Mouse (Mus musculus) limb, embryonic 12.5 days (tissue): ENCODE results near the gene Exosc6. TPM values are rescaled to one million over a fixed set of nuclear protein-coding genes. Genes with fewer than 3 reads are reported as not detected.
"Not testable (repeated sequence)": the region's sequence is repeated elsewhere in the genome, so short reads cannot be mapped to it uniquely, and the experiment has no call there.

Experiments used
- ATAC-seq: fragments of 200-750 bp; cut with Nextera tagmentation; 2 replicates; pipeline ENCODE4 v1.8.0; 2017; ENCODE audit warnings: low read depth, moderate TSS enrichment; ENCODE audit not compliant: insufficient number of reproducible peaks, insufficient read depth, low FRiP score, low TSS enrichment
- H3K27ac ChIP-seq: fragments of 300-500 bp; sonication (generic); 2 replicates; pipeline ENCODE4 v1.5.1; 2016; ENCODE audit warnings: mild to moderate bottlenecking, moderate library complexity
- H3K27me3 ChIP-seq: fragments of 300-500 bp; sonication (generic); 2 replicates; pipeline ENCODE4 v1.6.1; 2016; ENCODE audit warnings: mild to moderate bottlenecking, moderate library complexity
- H3K36me3 ChIP-seq: fragments of 300-500 bp; sonication (generic); 2 replicates; pipeline ENCODE4 v1.6.1; 2016; ENCODE audit warnings: mild to moderate bottlenecking, moderate library complexity
- H3K4me1 ChIP-seq: fragments of 300-500 bp; sonication (generic); replicated peaks from 2 replicates; pipeline ENCODE4 v1.6.1; 2016
- H3K4me2 ChIP-seq: fragments of 300-500 bp; sonication (generic); 2 replicates; pipeline ENCODE4 v1.6.1; 2016; ENCODE audit warnings: mild to moderate bottlenecking, moderate library complexity
- H3K4me3 ChIP-seq: fragments of 300-500 bp; sonication (generic); replicated peaks from 2 replicates; pipeline ENCODE4 v1.5.1; 2016; ENCODE audit warnings: mild to moderate bottlenecking
- H3K9ac ChIP-seq: fragments of 300-500 bp; sonication (generic); replicated peaks from 2 replicates; pipeline ENCODE4 v1.6.1; 2016; ENCODE audit warnings: mild to moderate bottlenecking, moderate library complexity
- H3K9me3 ChIP-seq: fragments of 300-500 bp; sonication (generic); 2 replicates; pipeline ENCODE4 v1.6.1; 2016; ENCODE audit warnings: mild to moderate bottlenecking, moderate library complexity
- WGBS: fragments of 180-500 bp; shearing (Covaris S2); methylation state at CpG from one replicate; pipeline ENCODE4 v1.1.7; 2016; 5-methylcytosine and 5-hydroxymethylcytosine counted together
- microRNA-seq: library from miRNA; unstranded; fragments of <30 nt; microRNA quantifications from one replicate; pipeline ENCODE4, GENCODE M21; 2017
- polyA plus RNA-seq: library from polyadenylated mRNA; unstranded; fragments of >200 nt; fragmentation: Nextera tagmentation; extraction: Ambion mirVana; gene quantifications from 2 replicates; pipeline ENCODE4 v1.2.1, GENCODE M21; 2016

Gene Exosc6
- polyA plus RNA-seq, 1 experiment from 2014 or later: 24.2 TPM

DNA sequence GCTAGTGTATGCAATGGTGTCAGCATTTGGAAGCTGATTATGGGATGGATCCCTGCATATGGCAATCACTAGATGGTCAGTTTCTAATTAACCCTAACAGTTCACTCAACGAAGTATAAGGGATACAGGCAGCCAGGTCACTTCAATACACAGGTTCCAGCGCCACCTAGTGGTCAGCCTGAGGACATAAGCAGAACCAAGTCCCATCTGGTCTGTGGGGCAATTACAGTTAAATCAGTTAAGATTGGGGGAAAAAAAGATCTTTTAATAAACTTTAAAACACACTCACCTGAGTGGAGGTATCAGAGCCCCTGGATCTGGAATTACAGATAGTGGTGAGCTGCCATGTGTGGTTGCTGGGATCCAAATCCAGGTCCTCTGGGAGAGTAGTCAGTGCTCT is 34.0 kb downstream of the Exosc6 start:
- H3K9ac ChIP-seq: no peak overlapping the region
- no peaks in the 10 kb centered on the region for H3K36me3 ChIP-seq
- H3K27ac ChIP-seq: no peak overlapping the region
- no peaks in the 10 kb centered on the region for H3K4me1 ChIP-seq
- no peaks in the 10 kb centered on the region for H3K27me3 ChIP-seq
- H3K9me3 ChIP-seq: no peaks in the 10 kb centered on the region
- H3K4me2 ChIP-seq: no peak overlapping the region
- no peak for ATAC-seq
- WGBS: 0% methylated on average over 2 of the region's 2 CpGs
- no peak overlapping the region for H3K4me3 ChIP-seq

DNA sequence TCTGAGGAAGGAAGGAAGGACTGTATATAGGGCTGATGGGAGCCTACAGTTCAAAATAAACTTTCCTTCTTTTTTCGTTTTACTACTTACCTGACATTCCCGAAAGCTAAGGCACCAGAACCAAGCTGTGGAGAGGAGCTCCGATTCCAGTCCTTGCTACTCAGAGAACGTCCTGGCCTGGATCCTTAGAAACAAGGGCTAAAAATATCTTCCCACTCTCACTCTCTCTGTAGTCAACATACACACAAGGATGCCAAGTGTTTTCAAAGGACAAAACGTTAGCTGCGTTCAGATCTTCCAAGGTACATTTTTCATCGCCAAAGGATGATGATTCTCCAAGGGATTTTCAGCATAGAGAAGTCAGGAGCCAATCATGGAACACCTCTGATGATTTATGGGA is 35.6 kb downstream of the Exosc6 start:
- ATAC-seq: no peak
- no peaks in the 10 kb centered on the region for H3K36me3 ChIP-seq

DNA sequence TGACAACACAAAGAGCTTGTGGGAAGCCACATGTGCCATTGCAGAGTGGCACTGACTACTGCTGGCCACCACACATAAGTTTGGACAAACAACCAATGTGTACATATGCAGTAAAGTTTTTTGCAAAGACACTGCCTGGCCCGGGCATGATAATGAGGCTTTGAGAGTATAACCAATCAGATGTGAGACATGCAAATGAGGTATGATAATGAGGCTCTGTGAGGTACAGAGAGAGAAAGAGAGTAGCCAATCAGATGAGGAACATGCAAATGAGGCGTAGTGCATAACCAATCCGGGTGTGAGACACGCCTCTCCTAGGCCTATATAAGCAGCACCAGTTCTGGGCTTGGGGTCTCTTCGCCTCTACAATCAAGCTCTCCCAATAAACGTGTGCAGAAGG is 36.2 kb downstream of the Exosc6 start, which contains the start of gene Clec18a:
TSS of gene Clec18a (minus strand) at position 101 of the 400 bp plus-strand sequence.
- H3K27ac ChIP-seq, ATAC-seq, H3K4me1 ChIP-seq, H3K4me2 ChIP-seq, H3K4me3 ChIP-seq, H3K36me3 ChIP-seq, H3K9me3 ChIP-seq, H3K9ac ChIP-seq, H3K27me3 ChIP-seq: not testable (repeated sequence)
- WGBS: 88% methylated on average over 6 of the region's 6 CpGs

More for the DNA sequence above, 35.6 kb downstream of the Exosc6 start:
- WGBS: 80% methylated on average over 7 of the region's 7 CpGs
- H3K4me3 ChIP-seq: no peak overlapping the region
- H3K4me2 ChIP-seq: no peak overlapping the region
- no peak overlapping the region for H3K9ac ChIP-seq
- no peak overlapping the region for H3K27ac ChIP-seq
- H3K27me3 ChIP-seq: no peaks in the 10 kb centered on the region
- H3K9me3 ChIP-seq: no peaks in the 10 kb centered on the region
- peaks cover 5% of the 10 kb centered on the region for H3K4me1 ChIP-seq

DNA sequence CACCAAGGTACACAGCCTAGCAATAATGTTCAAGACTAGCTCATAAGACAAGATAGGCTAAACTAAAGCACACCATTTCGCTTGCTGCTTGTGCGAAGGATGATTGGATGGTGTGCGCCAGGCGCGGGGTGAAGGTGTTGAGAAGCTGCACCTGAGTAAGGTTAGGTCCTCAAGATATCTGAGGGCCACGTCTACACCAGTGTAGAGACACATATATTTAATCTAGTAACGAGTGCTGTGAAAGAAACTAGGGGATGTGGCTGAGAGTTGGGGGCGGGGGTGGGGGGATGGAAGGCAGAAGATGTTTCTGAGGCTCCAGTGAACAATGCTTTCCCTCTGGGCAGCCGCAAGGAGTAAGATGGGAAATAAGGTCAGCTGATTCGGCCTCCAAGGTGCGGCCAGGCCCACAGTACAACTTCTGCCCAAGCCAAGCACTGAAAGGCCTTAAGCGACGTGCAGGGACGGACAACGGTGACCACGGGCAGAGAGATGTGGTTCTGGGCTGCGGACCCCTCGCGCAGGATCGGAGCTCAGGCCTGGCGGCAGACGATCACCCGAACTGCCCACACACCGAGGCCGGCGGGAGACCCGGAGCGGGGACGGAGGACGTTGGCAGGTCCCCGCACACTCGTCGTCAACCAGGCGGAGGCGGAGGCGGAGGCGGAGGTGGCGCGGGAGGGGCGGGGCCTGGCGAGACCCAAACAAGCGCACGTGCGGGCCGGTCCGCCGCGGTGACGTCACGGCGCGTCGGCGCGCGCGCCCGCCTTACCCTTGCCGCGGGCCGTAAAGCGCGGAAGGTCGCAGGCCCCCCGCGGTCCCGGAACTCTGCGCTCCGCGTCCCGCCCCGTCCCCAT is 38.0 kb downstream of the Exosc6 start, which contains the start of gene Pdpr:
TSS of gene Pdpr (plus strand) at position 766 of the 854 bp plus-strand sequence.
- Histone ChIP-seq H3K4me3 (peak within 1 kb of the TSS; percentile 66), H3K4me2 (peak within 1 kb of the TSS; percentile 79), H3K4me1 (peaks cover 5% of the 10 kb centered on the region), H3K9ac (peak within 1 kb of the TSS; percentile 70), H3K27me3 (no peaks in the 10 kb centered on the region), H3K27ac (peak within 1 kb of the TSS; percentile 62), H3K36me3 (no peaks in the 10 kb centered on the region), H3K9me3 (no peaks in the 10 kb centered on the region)
- peak; percentile 83 for ATAC-seq
- 11% methylated on average over 33 of the region's 72 CpGs for WGBS

DNA sequence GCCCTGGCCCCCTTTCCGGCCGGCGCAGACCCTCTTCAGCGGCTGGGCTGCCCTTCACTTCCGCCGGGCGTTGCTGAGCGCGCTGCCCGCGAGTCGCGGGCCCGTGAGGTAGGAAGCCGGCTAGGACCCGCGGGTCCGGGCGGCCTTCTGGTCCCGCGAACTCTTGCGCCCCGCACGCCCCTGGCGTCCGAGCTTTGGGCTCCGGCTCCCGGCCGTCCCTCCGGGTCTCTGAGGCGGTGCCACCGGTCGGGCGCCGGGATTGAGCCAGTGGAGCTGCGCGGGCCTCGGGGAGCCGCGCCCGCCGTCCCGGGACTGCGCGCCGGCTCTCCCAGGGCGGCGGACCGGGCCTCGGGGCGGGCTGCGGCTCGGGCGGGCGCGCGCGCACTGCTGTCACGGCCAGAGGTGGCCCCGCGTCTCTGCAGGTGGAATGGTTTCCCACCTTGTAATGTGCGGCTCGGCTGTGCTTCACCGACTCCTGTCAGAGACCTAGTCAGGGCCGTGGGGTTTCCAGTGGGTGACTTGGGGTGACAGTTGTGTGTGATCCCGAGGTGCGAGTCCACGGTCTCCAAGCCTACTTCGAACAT is 38.7 kb downstream of the Exosc6 start:
- H3K27ac ChIP-seq: 0 out of 2 replicates have a peak overlapping the region, but pooled peaks have one; percentile 17
- H3K9ac ChIP-seq: peak overlapping the region; percentile 70
- not testable (repeated sequence) for H3K4me1 ChIP-seq, H3K27me3 ChIP-seq, H3K9me3 ChIP-seq, H3K36me3 ChIP-seq
- WGBS: 1% methylated on average over 59 of the region's 69 CpGs
- peak; percentile 16 for ATAC-seq
- peak overlapping the region; percentile 79 for H3K4me2 ChIP-seq
- peak overlapping the region; percentile 66 for H3K4me3 ChIP-seq

Small RNAs within 50 kb of the gene (microRNA-seq; reads per million reads assigned to microRNA genes)
- not detected for gene Gm24103
- gene Mir3473d: 0.70 reads per million

Other genes with a start within 250 kb of the Exosc6 start
- gene Cog4, start 209.7 kb upstream of the Exosc6 start, polyA plus RNA-seq: 84.9 and 88.6 TPM in 2 replicates
- 207 and 211 TPM in 2 replicates for gene Sf3b3, start 209.6 kb upstream of the Exosc6 start, polyA plus RNA-seq
- gene Fuk, start 153.9 kb upstream of the Exosc6 start, polyA plus RNA-seq: 17.9 and 20.3 TPM in 2 replicates
- gene St3gal2, start 136.4 kb upstream of the Exosc6 start, polyA plus RNA-seq: 41.6 and 44.2 TPM in 2 replicates
- 14.5 and 17.3 TPM in 2 replicates for gene Ddx19a, start 58.5 kb upstream of the Exosc6 start, polyA plus RNA-seq
- gene Ddx19b, start 24.6 kb upstream of the Exosc6 start, polyA plus RNA-seq: 6.5 and 6.6 TPM in 2 replicates
- 65.5 and 73.8 TPM in 2 replicates for gene Aars, start 23.2 kb upstream of the Exosc6 start, polyA plus RNA-seq
- gene Clec18a, start 36.1 kb downstream of the Exosc6 start, polyA plus RNA-seq: 0.24 TPM in 1 of 2 replicates, not detected in the other
- 14.5 and 14.7 TPM in 2 replicates for gene Pdpr, start 38.3 kb downstream of the Exosc6 start, polyA plus RNA-seq
- 87.5 and 99.2 TPM in 2 replicates for gene Glg1, start 202.9 kb downstream of the Exosc6 start, polyA plus RNA-seq
- gene Rfwd3, start 243.9 kb downstream of the Exosc6 start, polyA plus RNA-seq: 80.2 and 80.3 TPM in 2 replicates